30 mouse cellular contexts compared by ENCODE assay signal in the genomic region with DNA sequence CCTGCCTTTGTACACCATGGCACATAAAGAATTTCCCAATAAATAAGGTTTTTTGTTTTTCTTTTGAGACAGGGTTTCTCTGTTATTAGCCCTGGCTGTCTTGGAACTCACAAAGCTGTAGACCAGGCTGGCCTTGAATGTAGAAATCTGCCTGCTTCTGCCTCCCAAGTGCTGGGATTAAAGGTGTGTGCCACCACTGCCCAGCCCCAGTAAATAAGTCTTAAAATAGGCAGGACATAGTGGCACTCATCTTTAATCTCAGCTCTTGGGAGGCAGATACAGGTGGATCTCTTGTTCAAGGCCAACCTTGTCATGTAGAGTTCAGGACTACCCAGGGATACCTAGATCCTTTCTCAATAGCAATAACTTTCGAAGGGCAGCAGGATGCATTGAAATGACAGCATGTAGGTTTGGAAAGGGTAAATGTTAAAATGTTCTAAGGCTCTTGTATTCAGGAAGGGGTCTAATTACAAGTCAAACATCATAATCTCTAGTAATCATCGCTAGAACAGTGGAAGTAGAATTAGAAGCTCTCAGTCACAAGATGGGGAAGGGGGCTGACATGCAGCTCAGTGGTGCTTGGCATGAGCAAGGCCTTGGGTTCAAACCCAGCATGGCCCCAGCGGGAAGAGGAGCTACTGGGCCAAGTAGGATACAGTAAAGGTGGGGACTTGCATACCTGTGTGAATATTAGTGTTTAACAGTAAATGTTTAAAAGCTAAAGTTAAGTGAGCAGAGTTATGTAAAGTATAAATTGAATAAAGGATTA. TPM values are rescaled to one million over a fixed set of nuclear protein-coding genes. Genes with fewer than 3 reads are reported as not detected.
"Had no signal": no experiment of that assay in that cellular context is flagged by ENCODE, and none has a peak within 500 bp of the region (broad histone marks: within the 10 kb centered on the region; RNA-seq: fewer than 3 reads in every experiment).

No protein-coding gene starts in this region.

- H3K9me3 ChIP-seq: kidney, embryonic 15.5 days; limb, embryonic 12.5 days; limb, embryonic 15.5 days; midbrain, embryonic 12.5 days; midbrain, embryonic 15.5 days; neural tube, embryonic 13.5 days had no signal

- H3K4me2 ChIP-seq: kidney, embryonic 15.5 days; limb, embryonic 12.5 days; limb, embryonic 15.5 days; midbrain, embryonic 12.5 days; midbrain, embryonic 15.5 days; neural tube, embryonic 13.5 days had no signal

- H3K9ac ChIP-seq: kidney, embryonic 15.5 days; limb, embryonic 12.5 days; limb, embryonic 15.5 days; liver, embryonic 14.5 days; midbrain, embryonic 12.5 days; midbrain, embryonic 15.5 days; neural tube, embryonic 13.5 days had no signal

- H3K27me3 ChIP-seq: kidney, embryonic 15.5 days; limb, embryonic 12.5 days; limb, embryonic 15.5 days; midbrain, embryonic 12.5 days; midbrain, embryonic 15.5 days; neural tube, embryonic 13.5 days had no signal

- H3K4me3 ChIP-seq: kidney, embryonic 15.5 days; left cerebral cortex, adult 2 months; limb, embryonic 12.5 days; limb, embryonic 15.5 days; midbrain, embryonic 12.5 days; midbrain, embryonic 15.5 days; neural tube, embryonic 13.5 days had no signal

- ATAC-seq: midbrain, embryonic 15.5 days had no signal

- H3K27ac ChIP-seq: left cerebral cortex, adult 2 months; macrophage; midbrain, embryonic 15.5 days; neural tube, embryonic 13.5 days had no signal

- DNase-seq: kidney, adult 11 months; kidney, adult 8-10 months; kidney, postnatal 10 days; kidney, postnatal 36 days; layer of hippocampus, postnatal 36 days; left cerebral cortex, postnatal 4 days; lung, adult 18-20 months; lung, postnatal 14 days; retina, postnatal 1 day; right cerebral cortex, postnatal 25 days; spleen, adult 18-20 months; thymus, adult 18-20 months; thymus, postnatal 36 days had no signal

RNA-seq across cellular contexts. Expression of a gene that starts 15.4 kb away (rescaled TPM):
- total RNA-seq: layer of hippocampus, adult 8-10 months; layer of hippocampus, postnatal 10 days; layer of hippocampus, postnatal 36 days; left cerebral cortex, adult 2 months; left cerebral cortex, postnatal 14 days; left cerebral cortex, postnatal 4 days; megakaryocyte, adult 5-6 weeks; neutrophil, adult 5-6 weeks had no signal
- polyA plus RNA-seq: kidney, embryonic 15.5 days; limb, embryonic 12.5 days; limb, embryonic 15.5 days; liver, embryonic 14.5 days; lung, embryonic 16.5 days; macrophage; midbrain, embryonic 12.5 days; midbrain, embryonic 15.5 days; neural tube, embryonic 13.5 days; stomach, embryonic 16.5 days; urinary bladder, adult 2 months had no signal
